Mouse (Mus musculus) spleen, postnatal 4 days (tissue): ENCODE results near the gene Prr22.

Experiments used
- DNase-seq, 2 experiments: peaks; one replicate each; pipeline ENCODE4 v3.0.0; 2022; ENCODE audit warnings: low spot score in 2 of 2

Prr22 gene

GRCm38 (mm10) chr17:56769950-56770349 lies at the start of gene Prr22:
Gene Prr22 (plus strand): TSS chr17:56770250.
- no peak for DNase-seq

- no peak for DNase-seq
Observed at GRCm38 (mm10) chr17:56722441-56722840, 47.6 kb upstream of the Prr22 start.

GRCm38 (mm10) chr17:56723419-56724161 lies 46.5 kb upstream of the Prr22 start:
- DNase-seq, result no peak

- DNase-seq, result no peak
Observed at GRCm38 (mm10) chr17:56727029-56727649, 42.9 kb upstream of the Prr22 start.

GRCm38 (mm10) chr17:56727659-56728058 lies 42.4 kb upstream of the Prr22 start:
- peak in 1 of 2 experiments; percentile 33 for DNase-seq

GRCm38 (mm10) chr17:56728117-56728516 lies 41.9 kb upstream of the Prr22 start:
- no peak for DNase-seq

GRCm38 (mm10) chr17:56729151-56729550 lies 40.9 kb upstream of the Prr22 start:
- no peak for DNase-seq

- DNase-seq, result no peak
Observed at GRCm38 (mm10) chr17:56729656-56730055, 40.4 kb upstream of the Prr22 start.

GRCm38 (mm10) chr17:56736534-56736933 lies 33.5 kb upstream of the Prr22 start:
- DNase-seq, result no peak

GRCm38 (mm10) chr17:56738221-56738620 lies 31.8 kb upstream of the Prr22 start:
- no peak for DNase-seq

GRCm38 (mm10) chr17:56740118-56740787 lies 29.8 kb upstream of the Prr22 start:
- DNase-seq, result no peak

GRCm38 (mm10) chr17:56740788-56741160 lies 29.3 kb upstream of the Prr22 start:
- no peak for DNase-seq

- DNase-seq, result no peak
Observed at GRCm38 (mm10) chr17:56744173-56744572, 25.9 kb upstream of the Prr22 start.

GRCm38 (mm10) chr17:56751404-56752072 lies 18.5 kb upstream of the Prr22 start:
- no peak for DNase-seq

- DNase-seq, result no peak
Observed at GRCm38 (mm10) chr17:56753452-56753851, 16.6 kb upstream of the Prr22 start.

- DNase-seq, result no peak
Observed at GRCm38 (mm10) chr17:56754271-56755185, 15.5 kb upstream of the Prr22 start.

- DNase-seq, result peak in 1 of 2 experiments; percentile 72
Observed at GRCm38 (mm10) chr17:56756703-56757399, 13.2 kb upstream of the Prr22 start.

GRCm38 (mm10) chr17:56757416-56758123 lies 12.5 kb upstream of the Prr22 start, which contains the start of gene Nrtn:
Gene Nrtn (minus strand): TSS chr17:56757530.
- peak; percentile 89 to 92 for DNase-seq

- DNase-seq, result peak; percentile 85 to 93
Observed at GRCm38 (mm10) chr17:56758132-56758531, 11.9 kb upstream of the Prr22 start.

GRCm38 (mm10) chr17:56759261-56759660 lies 10.8 kb upstream of the Prr22 start:
- no peak for DNase-seq
